Mouse (Mus musculus): ENCODE results near the gene Hist1h2br. TPM values are rescaled to one million over a fixed set of nuclear protein-coding genes. Genes with fewer than 3 reads are reported as not detected.
A peak's percentile ranks its signal among the peaks of the same experiment; 100 is the strongest.
"Not testable (repeated sequence)": the region's sequence is repeated elsewhere in the genome, so short reads cannot be mapped to it uniquely, and the experiment has no call there.

The Hist1h2br gene
- polyA plus RNA-seq, 1 experiment from 2014 or later: 19.3 TPM

- H3K27me3 ChIP-seq (ENCODE audit: insufficient read depth, poor library complexity, severe bottlenecking): 0 out of 2 replicates have a peak, but pooled peaks cover 4% of the 10 kb centered on the region
- no peaks in the 10 kb centered on the region for H3K4me1 ChIP-seq (replicated peaks)
- peak overlapping the region; percentile 75; the same call in 1 of the 2 replicates for H3K27ac ChIP-seq
- peak; percentile 50 for DNase-seq (ENCODE audit: low spot score)
- H3K36me3 ChIP-seq: no peaks in the 10 kb centered on the region
- H3K4me3 ChIP-seq: peak overlapping the region; percentile 62
- H3K9me3 ChIP-seq: no peaks in the 10 kb centered on the region
- WGBS: under 1% methylated on average over 15 of the region's 15 CpGs
Observed at GRCm38 (mm10) chr13:21855698-21856162, 22.2 kb downstream of the Hist1h2br start.

- H3K4me3 ChIP-seq: no peak overlapping the region
- 0 out of 2 replicates have a peak, but pooled peaks cover 4% of the 10 kb centered on the region for H3K27me3 ChIP-seq (ENCODE audit: insufficient read depth, poor library complexity, severe bottlenecking)
- peaks cover 7% of the 10 kb centered on the region for H3K4me1 ChIP-seq (replicated peaks)
- peak; percentile 46 for DNase-seq (ENCODE audit: low spot score)
- 18% methylated on average over 5 of the region's 5 CpGs for WGBS
- H3K36me3 ChIP-seq: no peaks in the 10 kb centered on the region
- H3K9me3 ChIP-seq: no peaks in the 10 kb centered on the region
- no peak overlapping the region for H3K27ac ChIP-seq
Observed at GRCm38 (mm10) chr13:21861608-21862007, 28.1 kb downstream of the Hist1h2br start.

GRCm38 (mm10) chr13:21865503-21865902 lies 32.0 kb downstream of the Hist1h2br start:
- H3K36me3 ChIP-seq; H3K27me3 ChIP-seq (ENCODE audit: insufficient read depth, poor library complexity, severe bottlenecking); H3K27ac ChIP-seq; DNase-seq (ENCODE audit: low spot score); H3K4me1 ChIP-seq (replicated peaks); H3K4me3 ChIP-seq; H3K9me3 ChIP-seq: not testable (repeated sequence)
- WGBS: 80% methylated on average over 3 of the region's 3 CpGs

DNA sequence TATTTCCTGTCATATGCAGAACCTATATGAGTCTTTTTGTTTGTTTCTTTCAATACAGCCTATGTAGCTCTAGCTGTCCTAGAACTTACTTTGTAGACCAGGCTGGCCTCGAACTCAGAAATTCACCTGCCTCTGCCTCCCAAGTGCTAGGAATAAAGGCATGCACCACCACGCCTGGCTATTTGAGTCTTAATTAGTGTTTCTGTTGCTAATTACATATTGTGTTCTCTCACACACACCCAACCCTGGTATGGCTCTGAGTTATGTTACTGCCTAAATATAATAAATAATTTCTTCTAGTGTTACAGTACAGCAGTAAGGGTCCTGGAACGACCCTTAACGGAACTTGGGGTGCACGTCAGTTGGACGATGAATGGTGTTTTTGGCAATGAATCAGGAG lies 47.2 kb downstream of the Hist1h2br start:
- H3K4me3 ChIP-seq: no peak overlapping the region
- H3K9me3 ChIP-seq: no peaks in the 10 kb centered on the region
- H3K27ac ChIP-seq: no peak overlapping the region
- H3K36me3 ChIP-seq: no peaks in the 10 kb centered on the region
- WGBS: 88% methylated on average over 6 of the region's 6 CpGs
- H3K27me3 ChIP-seq (ENCODE audit: insufficient read depth, poor library complexity, severe bottlenecking): no peaks in the 10 kb centered on the region
- DNase-seq (ENCODE audit: low spot score): no peak
- H3K4me1 ChIP-seq (replicated peaks): no peaks in the 10 kb centered on the region; the same call in 1 of the 2 replicates

DNA sequence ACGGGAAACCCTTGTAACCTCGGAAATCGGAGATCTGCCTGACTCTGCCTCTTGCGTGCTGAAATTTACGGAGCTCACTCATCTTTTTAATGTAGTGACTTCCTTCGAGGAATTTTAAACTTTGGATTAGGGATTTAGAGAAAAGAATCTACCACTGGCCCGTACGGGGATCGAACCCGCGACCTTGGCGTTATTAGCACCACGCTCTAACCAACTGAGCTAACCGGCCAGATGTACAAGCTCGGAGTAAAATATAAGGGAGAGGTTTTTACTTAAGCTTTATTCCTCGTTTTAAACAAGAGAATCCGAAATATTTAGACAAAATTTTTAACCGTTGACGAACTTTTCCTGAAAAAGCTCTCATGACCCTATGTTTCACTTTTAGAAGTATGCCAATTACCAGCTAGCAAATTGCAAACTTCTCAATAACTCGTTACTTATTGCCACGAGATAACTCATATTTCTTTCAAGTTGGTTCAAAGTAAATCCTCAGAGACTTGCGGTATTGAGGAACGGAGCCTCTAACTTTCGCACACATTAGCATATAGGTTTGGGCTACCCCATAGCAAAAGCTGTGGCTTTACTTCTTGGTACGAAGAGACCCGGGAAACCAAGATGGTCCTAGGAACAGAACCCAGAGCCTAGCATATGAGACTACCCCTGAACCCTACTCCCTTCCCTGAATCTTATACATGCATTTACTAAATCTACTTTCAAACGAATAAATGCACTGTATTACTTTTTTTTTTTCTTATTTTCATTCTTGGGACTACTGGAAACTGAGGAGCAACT lies 48.5 kb downstream of the Hist1h2br start:
- peak; percentile 75 for DNase-seq (ENCODE audit: low spot score)
- WGBS: under 1% methylated on average over 27 of the region's 27 CpGs
- no peaks in the 10 kb centered on the region for H3K9me3 ChIP-seq
- no peaks in the 10 kb centered on the region; the same call in 1 of the 2 replicates for H3K4me1 ChIP-seq (replicated peaks)
- H3K27me3 ChIP-seq (ENCODE audit: insufficient read depth, poor library complexity, severe bottlenecking): no peaks in the 10 kb centered on the region
- peak overlapping the region; percentile 72; the same call in 1 of the 2 replicates for H3K27ac ChIP-seq
- H3K4me3 ChIP-seq: peak overlapping the region; percentile 55
- H3K36me3 ChIP-seq: no peaks in the 10 kb centered on the region

GRCm38 (mm10) chr13:21882760-21883405 lies 49.3 kb downstream of the Hist1h2br start:
- Histone ChIP-seq H3K36me3 (no peaks in the 10 kb centered on the region), H3K27ac (0 out of 2 replicates have a peak overlapping the region, but pooled peaks have one; percentile 72), H3K4me3 (peak overlapping the region; percentile 55), H3K9me3 (no peaks in the 10 kb centered on the region), H3K4me1 (replicated peaks) (no peaks in the 10 kb centered on the region; the same call in 1 of the 2 replicates), H3K27me3 (ENCODE audit: insufficient read depth, poor library complexity, severe bottlenecking) (no peaks in the 10 kb centered on the region)
- DNase-seq (ENCODE audit: low spot score): peak; percentile 84
- under 1% methylated on average over 13 of the region's 13 CpGs for WGBS

DNA sequence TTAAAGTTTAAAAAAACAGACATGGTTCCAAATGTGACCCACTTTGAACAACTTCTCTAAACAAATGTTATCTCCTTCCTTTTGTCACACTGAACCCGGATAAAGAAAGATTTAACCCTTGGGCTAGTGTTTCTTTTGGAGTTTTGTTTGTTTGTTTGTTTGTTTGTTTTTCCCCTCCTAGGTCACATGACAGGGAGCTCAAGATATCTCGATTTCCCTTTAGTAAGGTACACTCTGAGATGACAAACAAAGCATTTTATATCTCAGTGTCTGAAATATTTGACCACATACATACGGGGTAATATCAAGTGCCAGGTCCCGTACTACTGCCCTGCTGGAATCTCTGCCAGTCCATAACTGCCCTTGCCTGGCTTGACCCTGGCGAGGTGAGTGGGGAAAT lies 49.9 kb downstream of the Hist1h2br start:
- no peaks in the 10 kb centered on the region for H3K9me3 ChIP-seq
- no peak for DNase-seq (ENCODE audit: low spot score)
- no peaks in the 10 kb centered on the region for H3K36me3 ChIP-seq
- 32% methylated on average over 5 of the region's 5 CpGs for WGBS
- H3K4me1 ChIP-seq (replicated peaks): no peaks in the 10 kb centered on the region; the same call in 1 of the 2 replicates
- H3K27ac ChIP-seq: no peak overlapping the region
- H3K4me3 ChIP-seq: peak overlapping the region; percentile 55
- H3K27me3 ChIP-seq (ENCODE audit: insufficient read depth, poor library complexity, severe bottlenecking): no peaks in the 10 kb centered on the region

- no peak for DNase-seq (ENCODE audit: low spot score)
- WGBS: 75% methylated on average over 4 of the region's 4 CpGs
- no peak overlapping the region for H3K27ac ChIP-seq
Observed at GRCm38 (mm10) chr13:21884586-21884985, 51.0 kb downstream of the Hist1h2br start.

More at GRCm38 (mm10) chr13:21884586-21884985, 51.0 kb downstream of the Hist1h2br start:
- Histone ChIP-seq H3K36me3 (no peaks in the 10 kb centered on the region), H3K27me3 (ENCODE audit: insufficient read depth, poor library complexity, severe bottlenecking) (no peaks in the 10 kb centered on the region), H3K9me3 (no peaks in the 10 kb centered on the region), H3K4me1 (replicated peaks) (no peaks in the 10 kb centered on the region; the same call in 1 of the 2 replicates), H3K4me3 (no peak overlapping the region)

Other genes with a start within 250 kb of the Hist1h2br start
- not detected in 2 replicates for gene Olfr1362, start 219.7 kb upstream of the Hist1h2br start, polyA plus RNA-seq (2016; fragmentation: Nextera tagmentation; extraction: Ambion mirVana)
- not detected in 2 replicates for gene Olfr11, start 191.2 kb upstream of the Hist1h2br start, polyA plus RNA-seq (2016; fragmentation: Nextera tagmentation; extraction: Ambion mirVana)
- not detected in 2 replicates for gene Olfr1361, start 170.4 kb upstream of the Hist1h2br start, polyA plus RNA-seq (2016; fragmentation: Nextera tagmentation; extraction: Ambion mirVana)
- gene Olfr1360, start 156.3 kb upstream of the Hist1h2br start, polyA plus RNA-seq (2016; fragmentation: Nextera tagmentation; extraction: Ambion mirVana): not detected in 2 replicates
- not detected in 2 replicates for gene Olfr1359, start 135.6 kb upstream of the Hist1h2br start, polyA plus RNA-seq (2016; fragmentation: Nextera tagmentation; extraction: Ambion mirVana)
- gene Hist1h2bl, start 117.6 kb upstream of the Hist1h2br start, polyA plus RNA-seq (2016; fragmentation: Nextera tagmentation; extraction: Ambion mirVana): 2.2 TPM in 1 of 2 replicates, not detected in the other
- gene Hist1h2ai, start 117.3 kb upstream of the Hist1h2br start, polyA plus RNA-seq (2016; fragmentation: Nextera tagmentation; extraction: Ambion mirVana): 16.6 and 22.9 TPM in 2 replicates
- gene Hist1h3h, start 116.1 kb upstream of the Hist1h2br start, polyA plus RNA-seq (2016; fragmentation: Nextera tagmentation; extraction: Ambion mirVana): 12.7 and 15.7 TPM in 2 replicates
- gene Hist1h2bm, start 111.7 kb upstream of the Hist1h2br start, polyA plus RNA-seq (2016; fragmentation: Nextera tagmentation; extraction: Ambion mirVana): 5.2 and 6.1 TPM in 2 replicates
- 0.58 and 0.85 TPM in 2 replicates for gene Hist1h4j, start 98.7 kb upstream of the Hist1h2br start, polyA plus RNA-seq (2016; fragmentation: Nextera tagmentation; extraction: Ambion mirVana)
- 2.8 and 4.2 TPM in 2 replicates for gene Hist1h4k, start 83.2 kb upstream of the Hist1h2br start, polyA plus RNA-seq (2016; fragmentation: Nextera tagmentation; extraction: Ambion mirVana)
- gene Hist1h2ak, start 79.9 kb upstream of the Hist1h2br start, polyA plus RNA-seq (2016; fragmentation: Nextera tagmentation; extraction: Ambion mirVana): 14.0 and 21.0 TPM in 2 replicates
- gene Hist1h2bn, start 79.6 kb upstream of the Hist1h2br start, polyA plus RNA-seq (2016; fragmentation: Nextera tagmentation; extraction: Ambion mirVana): 1.0 and 3.4 TPM in 2 replicates
- 39.0 and 41.1 TPM in 2 replicates for gene Hist1h1b, start 53.1 kb upstream of the Hist1h2br start, polyA plus RNA-seq (2016; fragmentation: Nextera tagmentation; extraction: Ambion mirVana)
- 112 and 120 TPM in 2 replicates for gene Hist1h3i, start 50.4 kb upstream of the Hist1h2br start, polyA plus RNA-seq (2016; fragmentation: Nextera tagmentation; extraction: Ambion mirVana)
- gene Hist1h2an, start 46.5 kb upstream of the Hist1h2br start, polyA plus RNA-seq (2016; fragmentation: Nextera tagmentation; extraction: Ambion mirVana): 9.9 and 11.4 TPM in 2 replicates
- 2.4 and 3.3 TPM in 2 replicates for gene Hist1h2bp, start 46.3 kb upstream of the Hist1h2br start, polyA plus RNA-seq (2016; fragmentation: Nextera tagmentation; extraction: Ambion mirVana)
- gene Hist1h2bq, start 23.5 kb upstream of the Hist1h2br start, polyA plus RNA-seq (2016; fragmentation: Nextera tagmentation; extraction: Ambion mirVana): 18.9 and 20.9 TPM in 2 replicates
- 2.3 TPM in 1 of 2 replicates, not detected in the other for gene Hist1h2ao, start 23.3 kb upstream of the Hist1h2br start, polyA plus RNA-seq (2016; fragmentation: Nextera tagmentation; extraction: Ambion mirVana)
- not detected in 2 replicates for gene Hist1h4m, start 22.0 kb upstream of the Hist1h2br start, polyA plus RNA-seq (2016; fragmentation: Nextera tagmentation; extraction: Ambion mirVana)
- 9.7 and 10.0 TPM in 2 replicates for gene Hist1h4n, start 1.5 kb upstream of the Hist1h2br start, polyA plus RNA-seq (2016; fragmentation: Nextera tagmentation; extraction: Ambion mirVana)
- 6,234 and 6,449 TPM in 2 replicates for gene Hist1h2ap, start 236 bp upstream of the Hist1h2br start, polyA plus RNA-seq (2016; fragmentation: Nextera tagmentation; extraction: Ambion mirVana)
- 20.6 and 24.7 TPM in 2 replicates for gene Zfp184, start 111.4 kb downstream of the Hist1h2br start, polyA plus RNA-seq (2016; fragmentation: Nextera tagmentation; extraction: Ambion mirVana)
- gene Pom121l2, start 147.5 kb downstream of the Hist1h2br start, polyA plus RNA-seq (2016; fragmentation: Nextera tagmentation; extraction: Ambion mirVana): 0.07 TPM in 1 of 2 replicates, not detected in the other
- 0.18 TPM in 1 of 2 replicates, not detected in the other for gene Prss16, start 176.0 kb downstream of the Hist1h2br start, polyA plus RNA-seq (2016; fragmentation: Nextera tagmentation; extraction: Ambion mirVana)
- gene Hist1h2ah, start 201.8 kb downstream of the Hist1h2br start, polyA plus RNA-seq (2016; fragmentation: Nextera tagmentation; extraction: Ambion mirVana): 5.5 and 11.0 TPM in 2 replicates
- 6.6 and 6.9 TPM in 2 replicates for gene Hist1h2bk, start 202.1 kb downstream of the Hist1h2br start, polyA plus RNA-seq (2016; fragmentation: Nextera tagmentation; extraction: Ambion mirVana)
- gene Hist1h4i, start 207.6 kb downstream of the Hist1h2br start, polyA plus RNA-seq (2016; fragmentation: Nextera tagmentation; extraction: Ambion mirVana): 33.6 and 41.8 TPM in 2 replicates
- gene Hist1h2ag, start 209.2 kb downstream of the Hist1h2br start, polyA plus RNA-seq (2016; fragmentation: Nextera tagmentation; extraction: Ambion mirVana): 63.1 and 65.4 TPM in 2 replicates
- gene Hist1h2bj, start 209.5 kb downstream of the Hist1h2br start, polyA plus RNA-seq (2016; fragmentation: Nextera tagmentation; extraction: Ambion mirVana): 12.6 and 15.5 TPM in 2 replicates

All from hindbrain, embryonic 10.5 days (tissue).